Mouse (Mus musculus) spleen, adult 2 months (tissue): ENCODE measurements around the gene Eif4g3.

ENCODE experiments used
- CTCF ChIP-seq: fragments of 200-500 bp; IDR thresholded peaks from 2 replicates; pipeline ENCODE4 v1.5.1; 2011; ENCODE audit warnings: mild to moderate bottlenecking, inconsistent platforms; ENCODE audit not compliant: insufficient read depth, insufficient read length, insufficient replicate concordance; ENCODE audit errors: extremely low read depth
- POLR2A ChIP-seq: fragments of 200-500 bp; IDR thresholded peaks from 2 replicates; pipeline ENCODE4 v1.6.1; 2011; ENCODE audit warnings: low read depth, low read length, inconsistent platforms

DNA sequence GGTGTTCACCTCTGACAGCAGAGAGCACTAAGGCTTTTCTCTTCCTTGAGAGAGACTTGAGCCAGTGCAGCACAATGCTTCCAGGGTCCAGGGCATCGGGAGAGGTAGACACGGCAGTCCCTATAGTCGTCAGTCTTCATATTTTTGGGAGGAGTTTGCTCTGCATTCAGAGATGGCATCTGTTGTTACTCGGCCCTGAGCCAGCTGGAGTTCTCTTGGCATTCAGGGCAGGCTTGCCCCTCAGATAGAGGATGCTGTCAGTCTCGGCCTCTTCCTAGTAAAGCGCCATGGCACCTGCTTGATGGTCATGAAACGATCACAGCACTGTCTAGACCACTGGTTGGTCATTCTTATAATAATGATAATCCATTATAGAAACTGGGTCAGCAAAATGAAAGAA, 131.2 kb downstream of the Eif4g3 start:
- no peak for TF ChIP-seq POLR2A
- TF ChIP-seq CTCF: no peak
